ENCODE assay signal across 23 mouse cellular contexts in the genomic region with DNA sequence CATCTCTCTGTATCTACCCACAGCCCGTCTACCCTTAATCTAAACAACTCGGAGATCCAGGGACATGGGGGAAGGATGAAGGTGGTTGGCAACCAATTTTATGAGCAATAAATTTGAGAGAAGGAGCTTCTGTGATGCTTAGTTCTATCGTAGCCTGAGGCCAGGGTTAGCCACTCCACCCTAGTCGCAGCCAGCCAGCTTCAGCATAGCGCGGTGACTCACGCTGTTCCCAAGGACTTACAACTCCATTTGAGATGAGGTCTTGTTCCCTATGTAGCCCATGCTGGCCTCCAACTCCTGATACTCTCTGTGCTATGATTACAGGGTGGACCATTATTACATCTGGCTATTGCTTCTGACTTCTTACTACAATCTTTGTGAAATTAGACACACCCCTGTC. TPM values are rescaled to one million over a fixed set of nuclear protein-coding genes. Genes with fewer than 3 reads are reported as not detected.
DNase-seq lines count a peak whose midpoint lies in the region; TF ChIP-seq lines count a peak whose summit lies in the region.
"Had no signal": no experiment of that assay in that cellular context is flagged by ENCODE, and none has a peak within 500 bp of the region (broad histone marks: within the 10 kb centered on the region; RNA-seq: fewer than 3 reads in every experiment).

No protein-coding gene starts in this region.

- no peak for TF ChIP-seq CTCF in gastrocnemius, adult 2 months (IDR thresholded peaks at IDR 0.05)
- TF ChIP-seq CTCF in small intestine, adult 2 months (IDR thresholded peaks at IDR 0.05; ENCODE audit: extremely low read depth, insufficient read length, insufficient replicate concordance, low read depth, low read length) = no peak

- no peaks in the 10 kb centered on the region for H3K27me3 ChIP-seq in small intestine, adult 2 months (ENCODE audit: control insufficient read depth, insufficient read depth, low read length)
- H3K27me3 ChIP-seq: forebrain, embryonic 13.5 days; hindbrain, embryonic 12.5 days had no signal

- H3K4me3 ChIP-seq in gastrocnemius, adult 2 months = no peak overlapping the region
- H3K4me3 ChIP-seq in small intestine, adult 2 months (ENCODE audit: low read depth, low read length) = no peak overlapping the region
- H3K4me3 ChIP-seq: embryonic facial prominence, embryonic 10.5 days; forebrain, embryonic 13.5 days; heart, embryonic 10.5 days; hindbrain, embryonic 12.5 days had no signal

- peak; percentile 56 for DNase-seq in gastrocnemius, adult 2 months
- DNase-seq in gastrocnemius, postnatal 4 days (ENCODE audit: low spot score in 2 of 2) = no peak
- peak; percentile 74 for DNase-seq in urinary bladder, postnatal 14 days (ENCODE audit: low spot score)
- DNase-seq in urinary bladder, postnatal 10 days (ENCODE audit: low spot score) = no peak
- DNase-seq in spleen, postnatal 4 days (ENCODE audit: low spot score in 2 of 2) = no peak
- DNase-seq: adrenal gland, postnatal 25 days; B cell, adult 2 months; cerebellum, adult 2 months; cerebellum, postnatal 10 days; forebrain, postnatal 0 days; heart, adult 18-20 months; heart, postnatal 10 days; heart, postnatal 4 days had no signal

- peak overlapping the region; percentile 62 for H3K27ac ChIP-seq in gastrocnemius, adult 2 months
- H3K27ac ChIP-seq in small intestine, adult 2 months (ENCODE audit: insufficient read depth, low read depth, low read length) = peak overlapping the region; percentile 27; the same call in 1 of the 2 replicates
- H3K27ac ChIP-seq: embryonic facial prominence, embryonic 10.5 days; forebrain, embryonic 13.5 days; heart, embryonic 10.5 days; hindbrain, embryonic 12.5 days had no signal

- H3K4me1 ChIP-seq in small intestine, adult 2 months (ENCODE audit: control insufficient read depth, insufficient read depth, insufficient read length, low read length) = no peaks in the 10 kb centered on the region
- H3K4me1 ChIP-seq: embryonic facial prominence, embryonic 10.5 days; forebrain, embryonic 13.5 days; heart, embryonic 10.5 days; hindbrain, embryonic 12.5 days had no signal

- no peaks in the 10 kb centered on the region for H3K36me3 ChIP-seq in small intestine, adult 2 months (ENCODE audit: control insufficient read depth, insufficient read depth, low read length)
- H3K36me3 ChIP-seq: embryonic facial prominence, embryonic 10.5 days; G1E; heart, embryonic 10.5 days; hindbrain, embryonic 12.5 days had no signal

- TF ChIP-seq POLR2A in small intestine, adult 2 months (IDR thresholded peaks at IDR 0.05; ENCODE audit: low read depth, low read length) = no peak

- WGBS in small intestine, adult 2 months = 84% methylated on average over 7 of the region's 7 CpGs

- intact Hi-C loops in gastrocnemius, adult 2 months (cut with DNase I) = no loop called here

RNA-seq across cellular contexts. Expression of a gene that starts 19.3 kb away (rescaled TPM):
- 100 to 1,000 TPM in 1 of 2 experiments, 10 to 100 TPM in 1; 61.5 to 103 TPM for total RNA-seq in gastrocnemius, adult 2 months (2021)
- total RNA-seq in gastrocnemius, postnatal 4 days (2021) = 10 to 100 TPM; 47.3 to 51.2 TPM
- 130 and 162 TPM in 2 replicates for polyA plus RNA-seq in small intestine, adult 2 months (2012; rRNA removed)

RNA-seq across cellular contexts. Expression of a gene that starts 25.4 kb away (rescaled TPM):
- under 1 TPM; 0.10 to 0.17 TPM for total RNA-seq in gastrocnemius, adult 2 months (2021)
- total RNA-seq in gastrocnemius, postnatal 4 days (2021) = not detected
- 0.11 and 0.16 TPM in 2 replicates for polyA plus RNA-seq in small intestine, adult 2 months (2012; rRNA removed)
- total RNA-seq: forebrain, postnatal 0 days; heart, postnatal 4 days had no signal
- polyA plus RNA-seq: CD4-positive, CD25-positive, alpha-beta regulatory T cell, adult 4 months; embryonic facial prominence, embryonic 10.5 days; embryonic facial prominence, embryonic 14.5 days; forebrain, embryonic 13.5 days; G1E; heart, embryonic 10.5 days; heart, embryonic 14.5 days; hindbrain, embryonic 12.5 days; inflammation-experienced regulatory T-cells, adult 6 months had no signal

RNA-seq across cellular contexts. Expression of a gene that starts 53.1 kb away (rescaled TPM):
- total RNA-seq in gastrocnemius, adult 2 months (2021) = 10 to 100 TPM; 41.9 to 50.1 TPM
- 10 to 100 TPM; 69.3 to 81.8 TPM for total RNA-seq in gastrocnemius, postnatal 4 days (2021)
- polyA plus RNA-seq in small intestine, adult 2 months (2012; rRNA removed) = 6.0 and 8.5 TPM in 2 replicates

Comparison
In these comparisons a context has a peak if more than half of its experiments do, and no peak if none do; other contexts are left out.
1. DNase-seq: peak in gastrocnemius, adult 2 months (single experiment) and urinary bladder, postnatal 14 days (single experiment); none in gastrocnemius, postnatal 4 days (0 of 2), urinary bladder, postnatal 10 days (single experiment) and spleen, postnatal 4 days (0 of 2).